Mouse (Mus musculus) mouse embryonic stem cell (cell line): ENCODE measurements at regions not wholly inside any gene's neighbourhood (a gene's known extent, or its start where the extent isn't known, plus 50 kb on each side); places are given as distances from the start of the nearest gene placed in this dataset.

Experiments
- in situ Hi-C, 2 experiments: fragments of 300-500 bp; cut with MboI; formaldehyde crosslinking; loops; 1 replicate in 1 of 2; 3 replicates in 1 of 2; pipeline ENCODE4 v1.14.3; 2019 to 2020; ENCODE audit warnings: low sequenced_read_pairs in 2 of 2, low pct_unique_long_range_greater_than_20kb in 1 of 2, mixed read lengths in 1 of 2; ENCODE audit not compliant: unreplicated experiment in 1 of 2

DNA sequence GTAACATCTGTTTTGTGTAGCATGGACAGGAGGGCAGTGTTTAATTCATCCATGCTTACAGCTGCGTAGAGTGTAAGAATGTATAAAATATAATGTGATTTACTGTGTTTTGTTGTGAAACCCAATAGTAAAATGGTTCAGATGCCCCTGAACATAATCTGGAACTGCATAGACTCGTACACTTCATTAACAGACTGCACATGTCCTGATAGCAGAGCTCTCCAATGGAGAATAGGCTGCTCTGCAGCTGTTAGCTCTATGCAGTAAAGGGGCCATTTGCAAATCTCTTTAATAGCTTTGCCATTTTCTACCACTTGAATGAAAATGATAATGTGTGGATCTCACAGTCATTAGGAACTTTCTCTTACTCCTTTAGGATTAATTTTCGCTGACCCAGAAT, 1523.0 kb downstream of the 4930444P10Rik start:
- in situ Hi-C loops = loop anchor here in 1 of 2 experiments (25.0 kb wide), 1 partner anchor 783 kb away; no protein-coding TSS in a partner anchor

DNA sequence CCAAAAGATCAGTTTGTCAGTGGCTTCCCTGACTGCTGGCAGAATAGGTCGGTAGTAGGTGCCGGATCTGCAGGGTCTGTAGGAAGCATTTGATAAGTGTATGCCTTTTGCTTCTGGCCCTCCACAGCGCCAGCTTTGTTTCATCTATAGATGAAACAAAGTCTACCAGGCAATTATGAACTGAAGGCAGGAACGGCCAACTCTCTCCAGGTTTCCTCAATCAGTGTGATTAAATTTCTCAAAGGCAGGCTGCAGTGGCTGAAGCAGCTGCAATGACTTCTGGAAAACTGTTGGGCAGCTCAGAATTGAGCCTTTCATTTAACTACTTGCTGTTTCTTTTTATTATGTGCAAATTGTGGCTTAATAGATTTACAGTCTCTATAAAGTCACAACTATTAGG, 1526.1 kb downstream of the 4930444P10Rik start:
- in situ Hi-C loops = loop anchor here in 1 of 2 experiments (25.0 kb wide), 1 partner anchor 780 kb away; no protein-coding TSS in a partner anchor

DNA sequence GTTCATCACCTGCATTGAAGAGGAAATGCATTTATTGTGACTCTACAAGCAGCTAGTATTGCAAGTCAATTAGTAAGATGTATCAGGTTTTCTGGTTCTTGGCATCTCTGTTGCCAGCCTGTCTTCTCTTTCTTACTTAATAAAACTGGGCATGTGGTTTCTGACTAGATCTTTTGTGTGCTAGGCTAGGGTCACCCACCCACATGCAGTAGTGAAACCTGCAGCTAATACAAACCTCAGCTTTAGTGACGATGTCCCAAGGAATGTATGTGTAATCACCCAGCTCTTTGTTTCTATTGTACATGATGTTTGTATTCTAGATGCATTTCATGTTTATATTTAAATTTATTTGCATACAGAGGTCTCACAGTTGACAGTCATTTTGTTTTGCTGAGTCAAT, 1526.7 kb downstream of the 4930444P10Rik start:
- in situ Hi-C loops = loop anchor here in 1 of 2 experiments (25.0 kb wide), 1 partner anchor 779 kb away; no protein-coding TSS in a partner anchor
